In the genomic region with DNA sequence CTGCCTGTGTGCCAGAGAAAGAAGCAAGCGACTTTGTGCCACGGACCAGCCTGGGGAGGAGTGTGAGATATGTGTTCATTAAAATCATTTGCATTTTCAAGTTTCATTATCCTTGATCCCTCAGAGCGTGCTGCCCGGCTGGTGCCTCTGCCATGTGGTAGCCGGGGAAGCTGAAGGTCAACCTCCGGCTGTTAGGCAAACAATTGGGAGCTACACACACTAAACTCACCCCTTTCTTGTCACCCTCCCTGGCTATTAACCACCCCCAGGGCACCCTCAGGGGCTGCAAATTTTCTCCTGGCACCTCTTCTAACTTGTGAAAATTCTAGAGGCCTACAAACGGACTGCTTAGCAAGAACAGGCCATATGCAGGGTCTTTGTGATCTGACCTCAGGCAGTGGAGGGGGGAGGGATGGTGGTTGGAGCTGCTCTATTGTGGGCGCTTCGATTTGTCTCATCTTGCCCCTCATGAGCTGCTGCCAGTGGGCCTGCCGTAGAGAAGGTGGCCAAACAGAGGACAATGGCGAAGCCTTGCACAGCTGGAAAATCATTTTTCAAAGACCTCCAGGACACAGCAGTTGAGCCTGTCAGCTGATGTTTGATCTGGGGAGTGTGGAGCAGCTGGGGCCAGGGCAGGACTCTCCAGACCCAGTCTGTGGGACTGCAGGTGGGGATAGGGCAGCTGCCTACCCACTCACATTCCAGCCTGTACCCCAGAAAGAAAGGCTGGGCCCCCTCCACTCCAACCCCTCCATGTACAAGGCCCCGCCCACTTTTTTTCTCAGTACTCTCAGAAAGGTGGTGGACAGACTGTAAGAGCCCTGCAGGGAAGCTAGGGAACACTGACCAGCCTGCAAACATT, we compare ENCODE assay signal across 20 mouse cellular contexts. TPM values are rescaled to one million over a fixed set of nuclear protein-coding genes. Genes with fewer than 3 reads are reported as not detected.
DNase-seq lines count a peak whose midpoint lies in the region; ATAC-seq and TF ChIP-seq lines count a peak whose summit lies in the region.
"Had no signal": no experiment of that assay in that cellular context is flagged by ENCODE, and none has a peak within 500 bp of the region (broad histone marks: within the 10 kb centered on the region; RNA-seq: fewer than 3 reads in every experiment).

No protein-coding gene starts in this region.

- ATAC-seq in neural tube, embryonic 15.5 days (ENCODE audit: low FRiP score) = no peak
- ATAC-seq in hindbrain, embryonic 15.5 days (ENCODE audit: low FRiP score, low read depth) = peak; percentile 56; the same call in 1 of the 2 replicates
- peak; percentile 58 for ATAC-seq in midbrain, embryonic 15.5 days (replicated peaks)
- no peak for ATAC-seq in liver, postnatal 0 days
- no peak for ATAC-seq in intestine, embryonic 15.5 days
- ATAC-seq: inflammation-experienced regulatory T-cells, adult 6 months; lung, postnatal 0 days had no signal

- peaks cover 21% of the 10 kb centered on the region for H3K4me1 ChIP-seq in neural tube, embryonic 15.5 days
- H3K4me1 ChIP-seq in hindbrain, embryonic 15.5 days (replicated peaks) = 0 out of 2 replicates have a peak, but pooled peaks cover 6% of the 10 kb centered on the region
- H3K4me1 ChIP-seq in midbrain, embryonic 15.5 days = peaks cover 11% of the 10 kb centered on the region
- H3K4me1 ChIP-seq in liver, postnatal 0 days (ENCODE audit: insufficient read depth) = no peaks in the 10 kb centered on the region
- H3K4me1 ChIP-seq in intestine, embryonic 15.5 days (replicated peaks) = no peaks in the 10 kb centered on the region
- H3K4me1 ChIP-seq: embryonic facial prominence, embryonic 13.5 days; heart, embryonic 15.5 days had no signal

- H3K9me3 ChIP-seq in neural tube, embryonic 15.5 days (replicated peaks) = no peaks in the 10 kb centered on the region
- no peaks in the 10 kb centered on the region for H3K9me3 ChIP-seq in hindbrain, embryonic 15.5 days
- no peaks in the 10 kb centered on the region for H3K9me3 ChIP-seq in midbrain, embryonic 15.5 days
- no peaks in the 10 kb centered on the region for H3K9me3 ChIP-seq in liver, postnatal 0 days (ENCODE audit: low read length)
- no peaks in the 10 kb centered on the region for H3K9me3 ChIP-seq in intestine, embryonic 15.5 days
- H3K9me3 ChIP-seq: embryonic facial prominence, embryonic 13.5 days; heart, embryonic 15.5 days had no signal

- no peak overlapping the region for H3K9ac ChIP-seq in neural tube, embryonic 15.5 days (replicated peaks)
- no peak overlapping the region for H3K9ac ChIP-seq in hindbrain, embryonic 15.5 days
- no peak overlapping the region for H3K9ac ChIP-seq in midbrain, embryonic 15.5 days
- no peak overlapping the region for H3K9ac ChIP-seq in liver, postnatal 0 days (replicated peaks)
- H3K9ac ChIP-seq in intestine, embryonic 15.5 days = no peak overlapping the region
- H3K9ac ChIP-seq: embryonic facial prominence, embryonic 13.5 days; heart, embryonic 15.5 days had no signal

- peaks cover 4% of the 10 kb centered on the region; the same call in 1 of the 2 replicates for H3K27me3 ChIP-seq in neural tube, embryonic 15.5 days (replicated peaks)
- H3K27me3 ChIP-seq in hindbrain, embryonic 15.5 days = peaks cover 9% of the 10 kb centered on the region; the same call in 1 of the 2 replicates
- H3K27me3 ChIP-seq in midbrain, embryonic 15.5 days (replicated peaks) = no peaks in the 10 kb centered on the region
- no peaks in the 10 kb centered on the region for H3K27me3 ChIP-seq in liver, postnatal 0 days (ENCODE audit: insufficient read depth, low read length)
- no peaks in the 10 kb centered on the region for H3K27me3 ChIP-seq in intestine, embryonic 15.5 days (replicated peaks)
- H3K27me3 ChIP-seq: embryonic facial prominence, embryonic 13.5 days; heart, embryonic 15.5 days had no signal

- no peak for TF ChIP-seq EP300 in liver, postnatal 0 days (IDR thresholded peaks at IDR 0.05; ENCODE audit: low read depth)

- H3K36me3 ChIP-seq in neural tube, embryonic 15.5 days = no peaks in the 10 kb centered on the region
- H3K36me3 ChIP-seq in hindbrain, embryonic 15.5 days = no peaks in the 10 kb centered on the region
- H3K36me3 ChIP-seq in midbrain, embryonic 15.5 days (replicated peaks) = no peaks in the 10 kb centered on the region
- no peaks in the 10 kb centered on the region for H3K36me3 ChIP-seq in liver, postnatal 0 days (replicated peaks; ENCODE audit: insufficient read depth, low read length)
- H3K36me3 ChIP-seq in intestine, embryonic 15.5 days = no peaks in the 10 kb centered on the region
- H3K36me3 ChIP-seq: embryonic facial prominence, embryonic 13.5 days; G1E; heart, embryonic 15.5 days had no signal

- DNase-seq in neural tube, embryonic 10.5 days (ENCODE audit: extremely low spot score, low spot score) = peak; percentile 41
- no peak for DNase-seq in adrenal gland, adult 18-20 months (ENCODE audit: low spot score in 2 of 2)
- DNase-seq in liver, postnatal 0 days = no peak
- no peak for DNase-seq in adrenal gland, adult 2 months
- DNase-seq: B cell, adult 2 months; cerebellum, adult 2 months; gastrocnemius, postnatal 36 days; kidney, postnatal 25 days; liver; right cerebral cortex, adult 18-20 months had no signal

- no peak overlapping the region for H3K4me3 ChIP-seq in neural tube, embryonic 15.5 days (replicated peaks)
- H3K4me3 ChIP-seq in hindbrain, embryonic 15.5 days = no peak overlapping the region
- no peak overlapping the region for H3K4me3 ChIP-seq in midbrain, embryonic 15.5 days
- H3K4me3 ChIP-seq in liver, postnatal 0 days (ENCODE audit: low read depth, low read length) = no peak overlapping the region
- H3K4me3 ChIP-seq in intestine, embryonic 15.5 days (replicated peaks) = no peak overlapping the region
- H3K4me3 ChIP-seq: embryonic facial prominence, embryonic 13.5 days; heart, embryonic 15.5 days had no signal

- no peak overlapping the region for H3K4me2 ChIP-seq in neural tube, embryonic 15.5 days
- no peak overlapping the region for H3K4me2 ChIP-seq in hindbrain, embryonic 15.5 days
- no peak overlapping the region for H3K4me2 ChIP-seq in midbrain, embryonic 15.5 days
- no peak overlapping the region for H3K4me2 ChIP-seq in liver, postnatal 0 days (ENCODE audit: low read depth, low read length)
- H3K4me2 ChIP-seq in intestine, embryonic 15.5 days (replicated peaks) = no peak overlapping the region
- H3K4me2 ChIP-seq: embryonic facial prominence, embryonic 13.5 days; heart, embryonic 15.5 days had no signal

- H3K27ac ChIP-seq in neural tube, embryonic 15.5 days (replicated peaks) = no peak overlapping the region
- no peak overlapping the region for H3K27ac ChIP-seq in hindbrain, embryonic 15.5 days (replicated peaks)
- H3K27ac ChIP-seq in midbrain, embryonic 15.5 days = no peak overlapping the region
- H3K27ac ChIP-seq in liver, postnatal 0 days (ENCODE audit: low read depth) = no peak overlapping the region
- H3K27ac ChIP-seq in intestine, embryonic 15.5 days = no peak overlapping the region
- H3K27ac ChIP-seq: embryonic facial prominence, embryonic 13.5 days; heart, embryonic 15.5 days had no signal

- 42% methylated on average over 12 of the region's 12 CpGs for WGBS in neural tube, embryonic 15.5 days
- 37% methylated on average over 12 of the region's 12 CpGs for WGBS in hindbrain, embryonic 15.5 days
- WGBS in midbrain, embryonic 15.5 days = 33% methylated on average over 12 of the region's 12 CpGs
- WGBS in liver, postnatal 0 days (ENCODE audit: insufficient replicate concordance) = 67% methylated on average over 12 of the region's 12 CpGs
- WGBS in intestine, embryonic 15.5 days = 72% methylated on average over 12 of the region's 12 CpGs

- no peak for TF ChIP-seq CTCF in liver, postnatal 0 days (IDR thresholded peaks at IDR 0.05; ENCODE audit: low read depth)

RNA-seq across cellular contexts. Expression of a gene that starts 44.9 kb away (rescaled TPM):
- 1.5 and 1.8 TPM in 2 replicates for polyA plus RNA-seq in neural tube, embryonic 15.5 days (2015; fragmentation: Nextera tagmentation; extraction: Ambion mirVana)
- polyA plus RNA-seq in hindbrain, embryonic 15.5 days (2015; fragmentation: Nextera tagmentation; extraction: Ambion mirVana) = 1.6 and 2.2 TPM in 2 replicates
- 7.8 and 8.5 TPM in 2 replicates for polyA plus RNA-seq in midbrain, embryonic 15.5 days (2015; fragmentation: Nextera tagmentation; extraction: Ambion mirVana)
- total RNA-seq in adrenal gland, adult 18-20 months (2021) = not detected
- polyA plus RNA-seq in liver, postnatal 0 days (2015; fragmentation: Nextera tagmentation; extraction: Ambion mirVana) = not detected in 2 replicates
- not detected in 2 replicates for polyA plus RNA-seq in intestine, embryonic 15.5 days (2015; fragmentation: Nextera tagmentation; extraction: Ambion mirVana)
- not detected for total RNA-seq in adrenal gland, adult 2 months (2021)
- not detected in 2 replicates for polyA plus RNA-seq in adrenal gland, adult 2 months (2012; rRNA removed)
- total RNA-seq: G1E; gastrocnemius, postnatal 36 days; monocyte, adult 5-6 weeks had no signal
- polyA plus RNA-seq: embryonic facial prominence, embryonic 13.5 days; G1E; heart, embryonic 15.5 days; inflammation-experienced regulatory T-cells, adult 6 months; lung, postnatal 0 days had no signal

Comparison
In these comparisons a context has a peak if more than half of its experiments do, and no peak if none do; other contexts are left out.
1. ATAC-seq: peak in hindbrain, embryonic 15.5 days (single experiment) and midbrain, embryonic 15.5 days (single experiment); none in neural tube, embryonic 15.5 days (single experiment), liver, postnatal 0 days (single experiment) and intestine, embryonic 15.5 days (single experiment).